Mouse (Mus musculus): ENCODE measurements around the gene Fmnl3.

- TF ChIP-seq CTCF (IDR thresholded peaks at IDR 0.05; ENCODE audit: low read depth), result no peak
- TF ChIP-seq EP300 (optimal IDR thresholded peaks at IDR 0.05), result no peak
These were observed 74.7 kb downstream of the Fmnl3 start, which contains the start of gene Fam186b for GRCm38 (mm10) chr15:99295484-99295981.
